Mouse (Mus musculus): Measurements from ENCODE around the gene Ppfia2.

The Ppfia2 gene

GRCm38 (mm10) chr10:106914822-106915221 is 444.7 kb downstream of the Ppfia2 start:
- no peak for DNase-seq (ENCODE audit: low spot score in 2 of 2)

GRCm38 (mm10) chr10:106924334-106924733 is 454.2 kb downstream of the Ppfia2 start:
- no peak for DNase-seq (ENCODE audit: low spot score in 2 of 2)

GRCm38 (mm10) chr10:106924798-106925197 is 454.7 kb downstream of the Ppfia2 start:
- no peak for DNase-seq (ENCODE audit: low spot score in 2 of 2)

- DNase-seq (ENCODE audit: low spot score in 2 of 2), result no peak
Observed at GRCm38 (mm10) chr10:106928576-106929332, 458.6 kb downstream of the Ppfia2 start.

GRCm38 (mm10) chr10:106932571-106933073 is 462.5 kb downstream of the Ppfia2 start:
- no peak for DNase-seq (ENCODE audit: low spot score in 2 of 2)

GRCm38 (mm10) chr10:106936996-106937395 is 466.9 kb downstream of the Ppfia2 start:
- DNase-seq (ENCODE audit: low spot score in 2 of 2), result no peak

GRCm38 (mm10) chr10:106938851-106939250 is 468.7 kb downstream of the Ppfia2 start:
- DNase-seq (ENCODE audit: low spot score in 2 of 2), result no peak

GRCm38 (mm10) chr10:106939441-106939840 is 469.3 kb downstream of the Ppfia2 start:
- no peak for DNase-seq (ENCODE audit: low spot score in 2 of 2)

- DNase-seq (ENCODE audit: low spot score in 2 of 2), result no peak
Observed at GRCm38 (mm10) chr10:106941380-106941779, 471.2 kb downstream of the Ppfia2 start.

GRCm38 (mm10) chr10:106959026-106959425 is 488.9 kb downstream of the Ppfia2 start:
- DNase-seq (ENCODE audit: low spot score in 2 of 2), result no peak

- DNase-seq (ENCODE audit: low spot score in 2 of 2), result no peak
Observed at GRCm38 (mm10) chr10:106975193-106976141, 505.3 kb downstream of the Ppfia2 start.

Measured in spleen, postnatal 4 days (tissue).